Mouse (Mus musculus) retina, embryonic 14.5 days (tissue): Measurements from ENCODE around the gene Taf6l.
A peak's percentile ranks its signal among the peaks of the same experiment; 100 is the strongest.

Source experiments
- DNase-seq: peaks from one replicate; pipeline ENCODE4 v3.0.0-alpha.2; 2015; ENCODE audit warnings: low spot score

Taf6l gene

DNA sequence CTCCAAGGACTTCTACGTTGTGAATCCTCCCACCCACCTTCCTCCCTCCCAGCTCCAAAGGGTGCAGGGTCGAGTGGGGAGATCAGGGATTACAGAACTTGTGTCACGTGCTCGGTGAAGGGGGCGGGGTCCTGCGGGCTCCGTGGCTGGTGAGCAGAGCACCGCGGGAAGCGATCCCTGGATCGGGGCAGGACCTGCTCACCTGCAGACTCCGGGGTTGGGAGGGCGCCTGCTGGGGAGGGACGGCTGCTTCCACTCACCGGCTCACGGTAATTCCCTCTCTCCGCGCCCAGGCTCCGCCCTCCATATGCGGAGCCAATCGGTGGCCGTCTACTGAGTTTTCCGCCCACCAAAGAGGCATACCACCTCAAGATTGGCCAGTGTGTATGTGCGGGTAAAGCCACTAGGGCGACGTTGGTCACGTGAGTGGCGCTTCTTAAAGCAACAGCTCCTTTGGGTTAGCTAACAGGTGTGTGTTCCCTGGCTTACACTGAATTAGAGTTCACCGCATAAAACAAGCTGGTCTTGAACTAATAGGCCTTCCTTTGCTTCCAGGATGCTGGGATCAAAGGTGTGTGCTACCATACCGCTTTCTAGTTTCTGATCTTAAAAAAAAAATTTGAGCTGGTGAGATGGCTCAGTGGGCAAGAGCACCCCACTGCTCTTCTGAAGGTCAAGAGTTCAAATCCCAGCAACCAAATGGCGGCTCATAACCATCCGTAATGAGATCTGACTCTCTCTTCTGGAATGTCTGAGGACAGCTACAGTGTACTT is at the start of gene Taf6l:
Gene Taf6l (minus strand): TSS at position 410 of the 774 bp plus-strand sequence.
- DNase-seq: peak; percentile 94

DNA sequence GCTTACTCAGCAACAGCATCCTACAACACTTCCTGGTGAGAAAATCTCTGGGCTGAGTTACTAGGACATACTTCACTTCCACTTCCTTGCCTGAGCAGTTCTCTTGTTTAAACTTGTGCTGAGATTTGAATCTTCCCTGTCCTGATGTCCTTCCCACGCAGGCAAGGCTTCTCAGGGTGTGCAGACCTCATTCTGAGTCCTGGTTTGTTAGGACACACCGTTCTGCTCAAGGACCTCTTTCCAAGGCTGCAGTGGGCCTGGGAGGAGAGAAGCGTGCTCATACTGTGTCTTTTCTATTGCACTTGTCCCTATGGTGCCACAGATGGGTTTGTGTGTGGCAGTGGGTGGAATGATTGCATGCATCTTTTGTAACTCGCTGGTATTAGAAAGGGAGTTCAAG is 46.8 kb upstream of the Taf6l start:
- no peak for DNase-seq

DNA sequence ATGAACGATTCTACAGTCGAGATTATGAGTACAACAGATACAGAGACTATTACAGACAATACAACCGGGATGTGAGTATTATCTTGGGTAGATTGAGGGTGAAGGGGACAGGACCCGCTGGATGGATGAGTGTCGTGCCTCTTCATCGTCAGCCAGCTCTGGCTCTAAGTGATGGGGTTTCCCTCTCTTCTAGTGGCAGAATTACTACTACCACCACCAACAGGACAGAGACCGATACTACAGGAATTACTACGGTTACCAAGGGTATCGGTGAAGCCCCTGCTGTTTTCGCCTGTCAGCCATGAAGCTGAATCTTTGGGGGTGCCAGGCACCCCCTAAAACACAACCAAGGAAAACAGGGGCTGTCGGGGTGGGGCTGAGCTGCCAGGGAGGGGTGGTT is 45.0 kb upstream of the Taf6l start:
- peak; percentile 33 for DNase-seq

- DNase-seq: no peak
These were observed 44.4 kb upstream of the Taf6l start for GRCm38 (mm10) chr19:8830664-8831063.

DNA sequence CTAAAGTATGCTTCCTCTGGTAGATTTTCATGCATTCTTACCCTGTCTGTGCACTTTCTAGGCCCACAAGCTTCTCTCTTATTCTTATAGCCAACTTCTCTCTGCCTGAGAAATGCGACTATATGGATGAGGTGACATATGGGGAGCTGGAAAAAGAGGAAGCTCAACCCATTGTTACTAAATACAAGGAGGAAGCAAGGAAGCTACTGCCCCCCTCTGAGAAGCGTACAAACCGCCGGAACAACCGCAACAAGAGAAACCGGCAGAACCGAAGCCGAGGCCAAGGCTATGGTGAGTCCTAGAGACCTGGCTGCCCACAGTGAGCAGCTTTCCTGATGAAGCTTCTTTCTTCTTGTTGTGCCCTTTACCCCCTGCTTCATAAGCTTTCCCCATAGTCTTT is 43.4 kb upstream of the Taf6l start, which contains the start of gene AC129217.1:
Gene AC129217.1 (plus strand): TSS at position 114 of the 400 bp plus-strand sequence.
- no peak for DNase-seq

DNA sequence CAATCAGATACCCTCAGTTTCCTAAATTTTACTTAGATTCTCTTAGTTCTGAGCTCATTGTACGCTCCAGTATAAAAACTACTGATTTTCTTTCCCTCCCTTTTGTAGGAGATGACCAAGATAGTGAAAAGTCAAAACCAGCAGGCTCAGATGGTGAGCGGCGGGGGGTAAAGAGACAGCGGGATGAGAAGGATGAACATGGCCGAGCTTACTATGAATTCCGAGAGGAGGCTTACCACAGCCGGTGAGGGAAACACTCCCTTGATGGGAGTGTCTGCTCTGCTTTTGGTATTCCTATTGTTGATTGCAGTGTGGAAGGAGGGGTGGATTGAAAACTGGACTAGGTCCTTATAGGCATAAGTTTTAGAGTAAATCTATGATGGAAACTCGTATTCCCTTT is 36.5 kb upstream of the Taf6l start:
- DNase-seq: no peak

- DNase-seq: no peak
These were observed 34.9 kb upstream of the Taf6l start for GRCm38 (mm10) chr19:8821146-8821545.

- no peak for DNase-seq
These were observed 34.3 kb upstream of the Taf6l start for GRCm38 (mm10) chr19:8820424-8820956.

DNA sequence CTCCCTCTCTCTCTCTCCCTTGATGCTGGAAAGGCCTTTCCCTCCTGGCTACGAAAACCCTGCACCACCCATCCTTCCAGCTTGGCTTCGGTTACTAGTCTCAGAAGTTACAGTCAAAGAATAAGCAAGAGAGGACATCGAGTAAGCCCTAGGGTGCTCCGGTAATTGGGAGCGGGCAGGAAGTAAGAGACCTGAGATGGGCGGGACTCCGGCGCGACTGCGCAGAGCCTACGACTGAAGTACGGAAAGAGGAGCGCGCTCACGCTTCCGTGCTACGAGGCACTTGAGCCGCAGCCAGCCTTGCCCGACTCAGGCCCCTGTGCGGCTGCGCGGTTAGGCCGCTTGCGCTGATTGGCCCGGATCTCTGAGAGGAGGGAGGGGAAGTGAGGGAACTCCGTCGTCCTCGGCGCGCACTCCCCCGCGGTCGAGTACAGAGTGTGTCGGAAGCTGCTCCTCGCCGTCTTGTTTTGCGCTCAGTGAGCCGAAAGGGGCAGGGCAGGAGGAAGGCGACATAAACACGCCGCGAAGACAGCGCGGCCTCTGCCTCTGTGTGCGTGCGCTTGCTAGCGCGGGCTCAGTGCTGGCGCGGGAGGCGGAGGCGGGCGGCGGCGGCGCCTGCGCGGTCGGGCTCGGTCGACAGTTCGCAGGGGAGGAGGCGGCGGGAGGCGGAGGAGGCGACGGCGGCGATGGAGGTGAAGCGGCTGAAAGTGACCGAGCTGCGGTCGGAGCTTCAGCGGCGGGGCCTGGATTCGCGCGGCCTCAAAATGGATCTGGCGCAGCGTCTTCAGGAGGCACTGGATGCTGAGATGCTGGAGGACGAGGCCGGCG is 33.6 kb upstream of the Taf6l start, which contains the start of gene Hnrnpul2:
Gene Hnrnpul2 (plus strand): TSS at position 415 of the 828 bp plus-strand sequence.
- peak; percentile 98 for DNase-seq

GRCm38 (mm10) chr19:8818801-8819595 is 32.8 kb upstream of the Taf6l start, which contains the start of gene Ttc9c:
TSS of gene Ttc9c (minus strand) at chr19:8819333.
- peak; percentile 100 for DNase-seq

- DNase-seq: no peak
These were observed 32.1 kb upstream of the Taf6l start for GRCm38 (mm10) chr19:8818301-8818798.

- DNase-seq: no peak
These were observed 30.8 kb upstream of the Taf6l start for GRCm38 (mm10) chr19:8817001-8817400.

- DNase-seq: peak; percentile 46
These were observed 29.6 kb upstream of the Taf6l start for GRCm38 (mm10) chr19:8815812-8816211.

GRCm38 (mm10) chr19:8806810-8807209 is 20.6 kb upstream of the Taf6l start:
- DNase-seq: no peak

- DNase-seq: no peak
These were observed 17.9 kb upstream of the Taf6l start for GRCm38 (mm10) chr19:8803879-8804660.

GRCm38 (mm10) chr19:8803204-8803780 is 17.1 kb upstream of the Taf6l start:
- no peak for DNase-seq

- peak; percentile 97 for DNase-seq
These were observed 16.1 kb upstream of the Taf6l start, which contains the start of gene Zbtb3 for GRCm38 (mm10) chr19:8802130-8802821. TSS of gene Zbtb3 (plus strand) at chr19:8802555.

GRCm38 (mm10) chr19:8798947-8799315 is 12.7 kb upstream of the Taf6l start:
- DNase-seq: no peak

- DNase-seq: peak; percentile 94
These were observed 12.2 kb upstream of the Taf6l start, which contains the start of gene Polr2g for GRCm38 (mm10) chr19:8798264-8798946. TSS of gene Polr2g (minus strand) at chr19:8798577.
